Mouse (Mus musculus) thymus, postnatal 25 days (tissue): ENCODE measurements around the gene Ednrb.

Source experiments
- DNase-seq: peaks from one replicate; pipeline ENCODE4 v3.0.0; 2022

Ednrb gene

GRCm38 (mm10) chr14:103844011-103844549 lies at the start of gene Ednrb:
Gene Ednrb, minus strand, starts transcription at chr14:103844402.
- DNase-seq = no peak

- DNase-seq = no peak
These were observed 48.3 kb upstream of the Ednrb start for GRCm38 (mm10) chr14:103892411-103892938.

GRCm38 (mm10) chr14:103890761-103891160 lies 46.6 kb upstream of the Ednrb start:
- no peak for DNase-seq

- DNase-seq = no peak
These were observed 40.8 kb upstream of the Ednrb start for GRCm38 (mm10) chr14:103884892-103885575.

GRCm38 (mm10) chr14:103882943-103883342 lies 38.7 kb upstream of the Ednrb start:
- DNase-seq = no peak

- DNase-seq = no peak
These were observed 32.9 kb upstream of the Ednrb start for GRCm38 (mm10) chr14:103877117-103877516.

GRCm38 (mm10) chr14:103876598-103876997 lies 32.4 kb upstream of the Ednrb start:
- DNase-seq = no peak

GRCm38 (mm10) chr14:103866636-103867035 lies 22.4 kb upstream of the Ednrb start:
- no peak for DNase-seq

- DNase-seq = no peak
These were observed 21.0 kb upstream of the Ednrb start for GRCm38 (mm10) chr14:103865226-103865625.

- no peak for DNase-seq
These were observed 6.1 kb upstream of the Ednrb start for GRCm38 (mm10) chr14:103850071-103850845.

GRCm38 (mm10) chr14:103845716-103846115 lies 1.5 kb upstream of the Ednrb start:
- DNase-seq = no peak

GRCm38 (mm10) chr14:103844944-103845343 lies 742 bp upstream of the Ednrb start:
- DNase-seq = no peak

- no peak for DNase-seq
These were observed 716 bp downstream of the Ednrb start for GRCm38 (mm10) chr14:103843371-103844001.

- DNase-seq = no peak
These were observed 1.3 kb downstream of the Ednrb start for GRCm38 (mm10) chr14:103842896-103843295.

- no peak for DNase-seq
These were observed 3.8 kb downstream of the Ednrb start for GRCm38 (mm10) chr14:103840436-103840835.

- DNase-seq = no peak
These were observed 5.3 kb downstream of the Ednrb start for GRCm38 (mm10) chr14:103838887-103839286.

- no peak for DNase-seq
These were observed 9.6 kb downstream of the Ednrb start for GRCm38 (mm10) chr14:103834589-103834988.

- DNase-seq = no peak
These were observed 10.1 kb downstream of the Ednrb start for GRCm38 (mm10) chr14:103834147-103834546.

GRCm38 (mm10) chr14:103832472-103832871 lies 11.7 kb downstream of the Ednrb start:
- no peak for DNase-seq

- DNase-seq = no peak
These were observed 13.2 kb downstream of the Ednrb start for GRCm38 (mm10) chr14:103831007-103831406.

GRCm38 (mm10) chr14:103826343-103826742 lies 17.9 kb downstream of the Ednrb start:
- no peak for DNase-seq

- DNase-seq = no peak
These were observed 18.3 kb downstream of the Ednrb start for GRCm38 (mm10) chr14:103825934-103826333.

GRCm38 (mm10) chr14:103823501-103823900 lies 20.7 kb downstream of the Ednrb start:
- no peak for DNase-seq
